Mouse (Mus musculus) heart, adult 2 months (tissue): ENCODE measurements around the gene Tfap2a. TPM values are rescaled to one million over a fixed set of nuclear protein-coding genes. Genes with fewer than 3 reads are reported as not detected.

Source experiments
- DNase-seq, 2 experiments: peaks; one replicate each; pipeline ENCODE4 v3.0.0; 2021
- H3K27ac ChIP-seq: fragments of 200-600 bp; 2 replicates; pipeline ENCODE4 v1.8.1; 2022
- H3K27me3 ChIP-seq: fragments of 200-500 bp; 2 replicates; pipeline ENCODE4 v1.6.1; 2012; ENCODE audit warnings: mild to moderate bottlenecking, low read length, inconsistent platforms, mixed read lengths; ENCODE audit not compliant: control insufficient read depth, insufficient read depth
- H3K36me3 ChIP-seq: fragments of 200-500 bp; 2 replicates; pipeline ENCODE4 v1.6.1; 2012; ENCODE audit warnings: low read length, inconsistent platforms; ENCODE audit not compliant: control insufficient read depth, insufficient read depth
- H3K4me1 ChIP-seq: fragments of 200-500 bp; 2 replicates; pipeline ENCODE4 v1.6.1; 2011; ENCODE audit warnings: low read length; ENCODE audit not compliant: control insufficient read depth, insufficient read depth
- H3K4me3 ChIP-seq: fragments of 200-600 bp; 2 replicates; pipeline ENCODE4 v1.8.1; 2022
- H3K79me2 ChIP-seq: fragments of 200-500 bp; replicated peaks from 2 replicates; pipeline ENCODE4 v1.6.1; 2012; ENCODE audit warnings: mild to moderate bottlenecking, inconsistent platforms, low read length, moderate library complexity, mixed read lengths; ENCODE audit not compliant: control insufficient read depth, insufficient read depth
- H3K9ac ChIP-seq: fragments of 200-500 bp; 2 replicates; pipeline ENCODE4 v1.6.1; 2012; ENCODE audit warnings: low read depth, mild to moderate bottlenecking, control low read depth, inconsistent platforms, low read length, mixed read lengths
- CTCF ChIP-seq: fragments of 200-600 bp; IDR thresholded peaks from 2 replicates; pipeline ENCODE4 v1.8.1; 2022; ENCODE audit warnings: antibody characterized with exemption, mild to moderate bottlenecking, moderate library complexity
- EP300 ChIP-seq: fragments of 200-500 bp; IDR thresholded peaks from 2 replicates; pipeline ENCODE4 v1.6.1; 2011; ENCODE audit warnings: low read depth, low read length, control low read depth; ENCODE audit not compliant: insufficient read depth
- POLR2A ChIP-seq: fragments of 200-500 bp; IDR thresholded peaks from 2 replicates; pipeline ENCODE4 v1.6.1; 2011; ENCODE audit warnings: mild to moderate bottlenecking, low read depth, low read length, control low read depth; ENCODE audit not compliant: insufficient read depth
- WGBS: fragments of 180-500 bp; shearing (Covaris S2); methylation state at CpG from one replicate; pipeline ENCODE4 v1.1.7; 2018; 5-methylcytosine and 5-hydroxymethylcytosine counted together
- intact Hi-C: fragments of 180-260 bp; cut with DNase I; formaldehyde crosslinking; loops from one replicate; pipeline ENCODE4 v1.15.1; 2025
- long read RNA-seq: library from polyadenylated mRNA; stranded (forward); transcript quantifications from one replicate; pipeline ENCODE4 v2.0.0, GENCODE M21; 2021
- polyA plus RNA-seq: library from polyadenylated mRNA; depleted of rRNA; stranded (reverse); fragments of >200 nt; gene quantifications from 2 replicates; pipeline ENCODE4 v1.2.3, GENCODE M21; 2012; rRNA removed
- total RNA-seq, 2 experiments: library from RNA; stranded (reverse); gene quantifications; 2 replicates each; pipeline ENCODE4 v1.2.3; 2021

The Tfap2a gene
- total RNA-seq (under 1 TPM; 0.08 to 0.14 TPM), polyA plus RNA-seq (0.18 TPM in 1 of 2 replicates, not detected in the other)
- long read RNA-seq, result 0 reads

DNA sequence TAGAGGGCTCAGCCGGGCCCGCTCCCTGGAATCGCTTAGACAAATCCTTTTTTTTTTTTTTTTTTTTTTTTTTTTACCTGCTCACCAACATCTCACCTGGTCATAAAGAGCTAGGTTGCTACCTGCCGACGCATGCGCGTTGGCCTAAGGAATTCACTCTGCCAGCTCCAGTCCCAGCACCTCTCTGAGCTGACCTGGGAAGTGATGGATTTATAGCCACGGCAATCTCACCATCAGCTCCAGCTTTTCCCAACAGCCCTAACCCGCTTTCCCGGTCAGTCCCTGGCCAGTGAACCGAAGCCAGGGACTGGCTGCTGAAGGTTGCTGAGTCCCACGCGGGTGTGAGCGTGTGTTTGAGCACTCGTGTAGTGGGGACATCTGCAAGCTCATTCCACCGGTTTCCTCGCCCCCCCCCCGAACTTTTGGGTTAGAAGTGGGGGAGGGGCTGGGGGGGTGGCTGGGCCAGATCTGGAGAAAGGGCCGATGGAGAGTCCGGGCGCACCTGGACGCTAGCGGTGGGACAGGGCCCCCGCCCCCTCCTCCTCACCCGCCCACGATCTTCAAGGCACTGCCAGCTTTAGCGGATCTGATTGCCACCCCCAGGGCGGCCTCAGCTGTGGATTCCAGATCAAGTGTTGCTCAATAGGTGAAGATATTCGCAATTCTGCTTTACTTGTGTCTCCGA, at the start of gene Tfap2a:
TSS of gene Tfap2a (minus strand) at position 181 of the 685 bp plus-strand sequence.
- H3K27me3 ChIP-seq, result peaks cover 37% of the 10 kb centered on the region
- no peak within 1 kb of the TSS for H3K4me3 ChIP-seq
- no peaks in the 10 kb centered on the region for H3K79me2 ChIP-seq
- WGBS, result 4% methylated on average over 30 of the region's 30 CpGs
- no peak for TF ChIP-seq CTCF
- no peak for TF ChIP-seq EP300
- no peak for TF ChIP-seq POLR2A
- intact Hi-C loops, result no loop called here
- no peak within 1 kb of the TSS for H3K9ac ChIP-seq
- no peak within 1 kb of the TSS for H3K27ac ChIP-seq
- no peaks in the 10 kb centered on the region for H3K36me3 ChIP-seq
- peaks cover 2% of the 10 kb centered on the region; the same call in 1 of the 2 replicates for H3K4me1 ChIP-seq
- no peak for DNase-seq

GRCm38 (mm10) chr13:40784202-40784771, 46.1 kb upstream of the Tfap2a start:
- H3K36me3 ChIP-seq, result no peaks in the 10 kb centered on the region
- intact Hi-C loops, result loop anchor here (1.0 to 5.0 kb wide), 3 partner anchors 37 to 455 kb away; no protein-coding TSS in a partner anchor
- 42% methylated on average over 8 of the region's 8 CpGs for WGBS
- DNase-seq, result no peak
- H3K9ac ChIP-seq, result no peak overlapping the region
- no peaks in the 10 kb centered on the region for H3K79me2 ChIP-seq
- no peak overlapping the region for H3K4me3 ChIP-seq
- no peak overlapping the region for H3K27ac ChIP-seq
- no peaks in the 10 kb centered on the region for H3K27me3 ChIP-seq
- TF ChIP-seq EP300 (no peak), CTCF (peak; percentile 81)
- H3K4me1 ChIP-seq, result no peaks in the 10 kb centered on the region

DNA sequence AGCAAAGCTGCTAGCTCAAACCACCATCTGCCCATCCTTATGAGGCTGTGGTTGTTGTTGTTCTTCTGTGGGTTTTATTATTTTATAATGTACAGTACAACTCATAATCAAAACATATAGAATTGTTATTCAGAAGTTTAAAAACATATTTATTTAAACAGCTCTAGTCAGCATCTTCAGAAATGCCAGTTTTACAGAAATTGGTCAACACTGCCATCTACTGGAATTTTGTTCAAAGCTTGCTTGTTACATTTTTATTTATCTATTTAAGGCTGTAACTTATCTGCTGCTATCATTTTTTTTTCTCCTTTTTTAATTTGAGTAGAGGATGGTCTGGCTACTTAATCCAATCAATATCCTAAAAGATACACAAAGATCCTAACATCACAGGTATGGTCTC, 19.8 kb upstream of the Tfap2a start:
- peak; percentile 75 for TF ChIP-seq CTCF
- no peak for TF ChIP-seq EP300
- no peak for TF ChIP-seq POLR2A
- no peak overlapping the region for H3K9ac ChIP-seq
- intact Hi-C loops, result loop anchor here (2.0 kb wide), 1 partner anchor 1317 kb away; no protein-coding TSS in a partner anchor

DNA sequence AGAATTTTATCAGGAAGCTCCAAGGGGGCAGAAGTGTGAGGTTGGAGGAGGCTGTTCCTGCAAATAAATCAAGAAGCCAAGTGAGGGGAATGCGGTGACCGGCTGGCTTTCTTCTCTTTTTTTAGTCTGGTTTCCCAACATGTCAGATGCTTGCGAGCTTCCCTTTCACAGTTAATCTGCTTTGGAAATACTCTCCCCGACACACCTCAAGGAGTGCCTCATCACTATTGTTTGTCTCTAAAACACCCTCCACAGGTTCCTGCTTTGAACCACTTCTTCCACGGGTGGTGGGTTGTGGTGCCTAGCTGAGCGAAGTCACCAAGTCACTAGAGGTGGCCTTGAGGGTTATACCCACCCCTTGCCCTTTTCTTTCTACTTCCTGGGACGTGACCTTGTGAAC, 18.2 kb upstream of the Tfap2a start:
- DNase-seq, result no peak
- H3K9ac ChIP-seq, result no peak overlapping the region
- intact Hi-C loops, result loop anchor here (2.0 kb wide), 1 partner anchor 1316 kb away; no protein-coding TSS in a partner anchor
- no peak overlapping the region for H3K27ac ChIP-seq
- H3K27me3 ChIP-seq, result no peaks in the 10 kb centered on the region
- no peaks in the 10 kb centered on the region for H3K36me3 ChIP-seq
- H3K4me1 ChIP-seq, result no peaks in the 10 kb centered on the region
- no peak for TF ChIP-seq POLR2A
- no peak for TF ChIP-seq CTCF
- H3K4me3 ChIP-seq, result no peak overlapping the region
- 68% methylated on average over 7 of the region's 7 CpGs for WGBS
- no peaks in the 10 kb centered on the region for H3K79me2 ChIP-seq

More for the DNA sequence above, 19.8 kb upstream of the Tfap2a start:
- H3K27ac ChIP-seq, result no peak overlapping the region
- no peaks in the 10 kb centered on the region for H3K4me1 ChIP-seq
- no peak overlapping the region for H3K4me3 ChIP-seq
- no peaks in the 10 kb centered on the region for H3K36me3 ChIP-seq
- no peak for DNase-seq
- H3K79me2 ChIP-seq, result no peaks in the 10 kb centered on the region
- H3K27me3 ChIP-seq, result no peaks in the 10 kb centered on the region

GRCm38 (mm10) chr13:40754091-40754490, 15.9 kb upstream of the Tfap2a start:
- no peak overlapping the region for H3K27ac ChIP-seq
- intact Hi-C loops, result no loop called here
- no peak overlapping the region for H3K9ac ChIP-seq
- no peaks in the 10 kb centered on the region for H3K36me3 ChIP-seq
- 92% methylated on average over 10 of the region's 10 CpGs for WGBS
- H3K4me3 ChIP-seq, result no peak overlapping the region
- no peaks in the 10 kb centered on the region for H3K27me3 ChIP-seq
- no peaks in the 10 kb centered on the region for H3K4me1 ChIP-seq
- TF ChIP-seq POLR2A, result no peak
- no peak for TF ChIP-seq CTCF
- TF ChIP-seq EP300, result no peak
- DNase-seq, result no peak
- no peaks in the 10 kb centered on the region for H3K79me2 ChIP-seq

- intact Hi-C loops, result no loop called here
Measured at GRCm38 (mm10) chr13:40751889-40752288, 13.7 kb upstream of the Tfap2a start.

More at GRCm38 (mm10) chr13:40751889-40752288, 13.7 kb upstream of the Tfap2a start:
- Histone ChIP-seq H3K36me3 (no peaks in the 10 kb centered on the region), H3K27me3 (no peaks in the 10 kb centered on the region), H3K4me3 (no peak overlapping the region), H3K9ac (no peak overlapping the region), H3K4me1 (no peaks in the 10 kb centered on the region), H3K79me2 (no peaks in the 10 kb centered on the region), H3K27ac (no peak overlapping the region)
- no peak for DNase-seq
- TF ChIP-seq CTCF, result no peak
- TF ChIP-seq EP300, result no peak
- no peak for TF ChIP-seq POLR2A
- WGBS, result 81% methylated on average over 10 of the region's 10 CpGs
